ENCODE assay signal across 8 mouse cellular contexts in genomic region chr7:30050882-30051548, GRCm38 (mm10). TPM values are rescaled to one million over a fixed set of nuclear protein-coding genes. Genes with fewer than 3 reads are reported as not detected.
A peak's percentile ranks its signal among the peaks of the same experiment; 100 is the strongest.
DNase-seq lines count a peak whose midpoint lies in the region; ATAC-seq and TF ChIP-seq lines count a peak whose summit lies in the region.

Gene Zfp14, minus strand, starts transcription at chr7:30051380.

- no peaks in the 10 kb centered on the region for H3K9me3 ChIP-seq in heart, embryonic 11.5 days (replicated peaks; ENCODE audit: control insufficient read depth, low read length)
- H3K9me3 ChIP-seq in kidney, embryonic 16.5 days (ENCODE audit: low read length): no peaks in the 10 kb centered on the region

- peak within 1 kb of the TSS; percentile 78 for H3K9ac ChIP-seq in heart, embryonic 11.5 days (ENCODE audit: low read depth, low read length)
- peak within 1 kb of the TSS; percentile 76 for H3K9ac ChIP-seq in kidney, embryonic 16.5 days (replicated peaks; ENCODE audit: low read length)
- peak within 1 kb of the TSS; percentile 47 for H3K9ac ChIP-seq in liver, adult 2 months (ENCODE audit: low read depth, low read length)

- peak within 1 kb of the TSS; percentile 71 for H3K4me2 ChIP-seq in heart, embryonic 11.5 days
- peak within 1 kb of the TSS; percentile 79 for H3K4me2 ChIP-seq in kidney, embryonic 16.5 days (replicated peaks; ENCODE audit: low read depth, low read length)
- H3K4me2 ChIP-seq in myocyte (ENCODE audit: low read depth): peak within 1 kb of the TSS; percentile 80

- H3K4me3 ChIP-seq in bone marrow macrophage, adult 2 months (ENCODE audit: insufficient read depth, low read length): peak within 1 kb of the TSS; percentile 69
- peak within 1 kb of the TSS; percentile 66 for H3K4me3 ChIP-seq in embryonic fibroblast, embryonic 13.5 days (ENCODE audit: insufficient read depth, low read length)
- H3K4me3 ChIP-seq in heart, embryonic 11.5 days (ENCODE audit: low read depth, low read length): peak within 1 kb of the TSS; percentile 86
- peak within 1 kb of the TSS; percentile 74 for H3K4me3 ChIP-seq in kidney, embryonic 16.5 days (ENCODE audit: low read length)
- H3K4me3 ChIP-seq in liver, adult 2 months (ENCODE audit: insufficient read depth, low read depth, low read length): peak within 1 kb of the TSS; percentile 63
- H3K4me3 ChIP-seq in myocyte: peak within 1 kb of the TSS; percentile 39

- under 1% methylated on average over 40 of the region's 40 CpGs for WGBS in heart, embryonic 11.5 days (ENCODE audit: insufficient replicate concordance)
- WGBS in kidney, embryonic 16.5 days: under 1% methylated on average over 40 of the region's 40 CpGs
- under 1% methylated on average over 40 of the region's 40 CpGs for WGBS in liver, adult 2 months

- H3K36me3 ChIP-seq in heart, embryonic 11.5 days (ENCODE audit: control insufficient read depth, insufficient read depth, low read length): no peaks in the 10 kb centered on the region
- peaks cover 6% of the 10 kb centered on the region; the same call in 1 of the 2 replicates for H3K36me3 ChIP-seq in kidney, embryonic 16.5 days (ENCODE audit: insufficient read depth, low read length)
- H3K36me3 ChIP-seq in liver, adult 2 months (ENCODE audit: control insufficient read depth, insufficient read depth, low read length): no peaks in the 10 kb centered on the region
- peaks cover 7% of the 10 kb centered on the region for H3K36me3 ChIP-seq in myocyte (ENCODE audit: control insufficient read depth, insufficient read depth)
- peaks cover 2% of the 10 kb centered on the region; the same call in 1 of the 2 replicates for H3K36me3 ChIP-seq in splenic B cell, adult 2 months (ENCODE audit: control insufficient read depth, insufficient read depth, low read length, poor library complexity, severe bottlenecking)

- peak within 1 kb of the TSS; percentile 4 for H3ac ChIP-seq in myocyte (ENCODE audit: control insufficient read depth, insufficient read length)

- ATAC-seq in heart, embryonic 11.5 days (replicated peaks; ENCODE audit: insufficient number of reproducible peaks, low FRiP score, low TSS enrichment): peak; percentile 94
- peak; percentile 99 for ATAC-seq in kidney, embryonic 16.5 days (ENCODE audit: low FRiP score, low TSS enrichment)

- H3K27ac ChIP-seq in bone marrow macrophage, adult 2 months (ENCODE audit: insufficient read depth, low read depth, low read length): no peak within 1 kb of the TSS
- no peak within 1 kb of the TSS for H3K27ac ChIP-seq in embryonic fibroblast, embryonic 13.5 days (ENCODE audit: insufficient read depth, low read length)
- peak within 1 kb of the TSS; percentile 83 for H3K27ac ChIP-seq in heart, embryonic 11.5 days (ENCODE audit: low read depth, low read length)
- H3K27ac ChIP-seq in kidney, embryonic 16.5 days (ENCODE audit: low read length): peak within 1 kb of the TSS; percentile 85
- H3K27ac ChIP-seq in liver, adult 2 months (replicated peaks; ENCODE audit: insufficient read depth, low read depth, low read length): no peak within 1 kb of the TSS

- TF ChIP-seq POLR2A in bone marrow macrophage, adult 2 months (IDR thresholded peaks at IDR 0.05; ENCODE audit: borderline replicate concordance, low read depth, low read length): no peak; the same call in 1 of the 2 replicates
- peak; percentile 63 for TF ChIP-seq POLR2A in embryonic fibroblast, embryonic 13.5 days (IDR thresholded peaks at IDR 0.05; ENCODE audit: low read depth, low read length)
- no peak for TF ChIP-seq POLR2A in liver, adult 2 months (IDR thresholded peaks at IDR 0.05; ENCODE audit: extremely low read depth, insufficient read depth, low read length)
- peak; percentile 47 for TF ChIP-seq POLR2A in myocyte (IDR thresholded peaks at IDR 0.05; ENCODE audit: insufficient read length, low read depth)

- H3K4me1 ChIP-seq in bone marrow macrophage, adult 2 months (ENCODE audit: control insufficient read depth, insufficient read depth, low read length): no peaks in the 10 kb centered on the region
- no peaks in the 10 kb centered on the region for H3K4me1 ChIP-seq in embryonic fibroblast, embryonic 13.5 days (ENCODE audit: control insufficient read depth, insufficient read depth, low read length)
- H3K4me1 ChIP-seq in heart, embryonic 11.5 days (ENCODE audit: control insufficient read depth, insufficient read depth, low read length): peaks cover 10% of the 10 kb centered on the region; the same call in 1 of the 2 replicates
- H3K4me1 ChIP-seq in kidney, embryonic 16.5 days (ENCODE audit: insufficient read depth, low read length): 0 out of 2 replicates have a peak, but pooled peaks cover 3% of the 10 kb centered on the region
- no peaks in the 10 kb centered on the region for H3K4me1 ChIP-seq in liver, adult 2 months (ENCODE audit: control insufficient read depth, insufficient read depth, low read length)

- H3K27me3 ChIP-seq in heart, embryonic 11.5 days (ENCODE audit: control insufficient read depth, insufficient read depth, low read length): no peaks in the 10 kb centered on the region
- H3K27me3 ChIP-seq in kidney, embryonic 16.5 days (ENCODE audit: insufficient read depth, low read length): no peaks in the 10 kb centered on the region
- no peaks in the 10 kb centered on the region for H3K27me3 ChIP-seq in liver, adult 2 months (ENCODE audit: control insufficient read depth, insufficient read depth, low read length)
- no peaks in the 10 kb centered on the region for H3K27me3 ChIP-seq in myocyte (ENCODE audit: control insufficient read depth, insufficient read depth, insufficient read length)
- no peaks in the 10 kb centered on the region for H3K27me3 ChIP-seq in splenic B cell, adult 2 months (ENCODE audit: control insufficient read depth, insufficient read depth, low read length, poor library complexity, severe bottlenecking)

- peak; percentile 93 for DNase-seq in A20 (ENCODE audit: low read depth, low spot score)
- DNase-seq in liver, adult 2 months (ENCODE audit: extremely low read depth, low read depth, low spot score): peak; percentile 76
- DNase-seq in splenic B cell, adult 2 months (ENCODE audit: low read depth, low spot score): peak; percentile 89

- TF ChIP-seq CTCF in bone marrow macrophage, adult 2 months (IDR thresholded peaks at IDR 0.05; ENCODE audit: low read depth, low read length): no peak
- no peak for TF ChIP-seq CTCF in embryonic fibroblast, embryonic 13.5 days (IDR thresholded peaks at IDR 0.05; ENCODE audit: borderline replicate concordance, insufficient read depth, low read length)
- TF ChIP-seq CTCF in liver, adult 2 months (IDR thresholded peaks at IDR 0.05; ENCODE audit: low read depth, low read length): no peak

- H3K79me2 ChIP-seq in liver, adult 2 months (ENCODE audit: control insufficient read depth, insufficient read depth, low read length): no peaks in the 10 kb centered on the region
- no peaks in the 10 kb centered on the region for H3K79me2 ChIP-seq in myocyte (ENCODE audit: control insufficient read depth, insufficient read depth)

TF ChIP-seq in myocyte, 11 proteins besides CTCF, POLR2A, EP300 and RAD21:
- TF ChIP-seq MYOD1 (IDR thresholded peaks at IDR 0.05; ENCODE audit: control insufficient read depth in 1 of 3, insufficient read length in 2 of 3, low read depth in 2 of 3) (peak in 1 of 3 experiments; percentile 54), MAX (IDR thresholded peaks at IDR 0.05; ENCODE audit: low read depth) (no peak), USF1 (IDR thresholded peaks at IDR 0.05; ENCODE audit: low read depth) (no peak), TCF12 (IDR thresholded peaks at IDR 0.05; ENCODE audit: insufficient read depth, poor library complexity, severe bottlenecking) (no peak), MYOG (IDR thresholded peaks at IDR 0.05; ENCODE audit: control insufficient read depth in 1 of 3, insufficient read depth in 1 of 3, insufficient read length in 2 of 3, low read depth in 2 of 3) (peak in 1 of 3 experiments; percentile 19), SRF (IDR thresholded peaks at IDR 0.05; ENCODE audit: control insufficient read depth, insufficient read length, low read depth) (no peak), E2F4 (IDR thresholded peaks at IDR 0.05; ENCODE audit: insufficient read depth) (no peak), POLR2AphosphoS2 (IDR thresholded peaks at IDR 0.05; ENCODE audit: insufficient read length, low read depth) (peak; percentile 49), CEBPB (IDR thresholded peaks at IDR 0.05; ENCODE audit: insufficient read depth, poor library complexity, severe bottlenecking) (no peak), REST (IDR thresholded peaks at IDR 0.05; ENCODE audit: insufficient read depth, insufficient read length) (no peak)
TF ChIP-seq in myocyte: peak in this region for 3.

RNA-seq across cellular contexts. Expression of gene Zfp14, which starts in this region (rescaled TPM):
- 4.1 and 5.0 TPM in 2 replicates for polyA plus RNA-seq in bone marrow macrophage, adult 2 months (2012; ENCODE audit: insufficient read depth, insufficient read length, missing spikeins)
- polyA plus RNA-seq in embryonic fibroblast, embryonic 13.5 days (2011; ENCODE audit: insufficient read length, low read depth, missing spikeins): 3.1 and 3.6 TPM in 2 replicates
- polyA plus RNA-seq in heart, embryonic 11.5 days (2014; fragmentation: Nextera tagmentation; extraction: Ambion mirVana): 3.1 and 3.8 TPM in 2 replicates
- 4.1 TPM in 2 replicates for polyA plus RNA-seq in kidney, embryonic 16.5 days (2015; fragmentation: Nextera tagmentation; extraction: Ambion mirVana)
- total RNA-seq in liver, adult 2 months (2014; rRNA removed): 1.1 TPM in 2 replicates
- 0.49 and 0.65 TPM in 2 replicates for polyA plus RNA-seq in liver, adult 2 months (2012; rRNA removed)
- 0.97 TPM for polyA plus RNA-seq in myocyte (2012; fragmentation: generic; extraction: Trizol)

Comparison
In these comparisons a context has a peak if more than half of its experiments do, and no peak if none do; other contexts are left out.
1. H3K27ac ChIP-seq: peak in heart, embryonic 11.5 days (single experiment) and kidney, embryonic 16.5 days (single experiment); none in bone marrow macrophage, adult 2 months (single experiment), embryonic fibroblast, embryonic 13.5 days (single experiment) and liver, adult 2 months (single experiment).
2. POLR2A ChIP-seq: peak in embryonic fibroblast, embryonic 13.5 days (single experiment) and myocyte (single experiment); none in bone marrow macrophage, adult 2 months (single experiment) and liver, adult 2 months (single experiment).
3. Peak in every context shown above with its lines, with median percentiles within 50 percentile points of each other: DNase-seq, H3K4me3 ChIP-seq, H3K4me2 ChIP-seq and H3K9ac ChIP-seq.